Mouse (Mus musculus) mouse embryonic stem cell (cell line): ENCODE results near the gene Dazap1.

Source experiments
- in situ Hi-C, 2 experiments: fragments of 300-500 bp; cut with MboI; formaldehyde crosslinking; loops; 1 replicate in 1 of 2; 3 replicates in 1 of 2; pipeline ENCODE4 v1.14.3; 2019 to 2020; ENCODE audit warnings: low sequenced_read_pairs in 2 of 2, low pct_unique_long_range_greater_than_20kb in 1 of 2, mixed read lengths in 1 of 2; ENCODE audit not compliant: unreplicated experiment in 1 of 2

The Dazap1 gene

DNA sequence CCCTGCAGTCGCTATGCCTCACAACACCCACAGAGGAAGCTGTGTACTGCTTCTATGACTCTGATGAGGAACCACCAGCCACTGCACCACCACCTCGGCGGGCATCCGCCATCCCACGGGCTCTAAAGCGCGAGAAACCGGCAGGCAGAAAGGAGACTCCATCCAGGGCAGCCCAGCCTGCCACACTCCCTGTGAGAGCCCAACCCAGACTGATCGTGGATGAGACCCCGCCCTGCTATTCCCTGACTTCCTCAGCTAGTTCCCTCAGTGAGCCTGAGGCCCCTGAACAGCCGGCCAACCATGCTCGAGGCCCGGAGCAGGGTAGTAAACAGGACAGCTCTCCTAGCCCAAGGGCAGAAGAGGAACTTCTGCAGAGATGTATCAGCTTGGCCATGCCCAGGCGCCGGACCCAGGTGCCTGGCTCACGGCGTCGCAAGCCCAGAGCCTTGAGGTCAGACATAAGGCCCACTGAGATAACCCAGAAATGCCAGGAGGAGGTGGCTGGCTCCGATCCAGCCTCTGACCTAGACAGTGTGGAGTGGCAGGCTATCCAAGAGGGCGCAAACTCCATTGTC is 52.4 kb downstream of the Dazap1 start:
- in situ Hi-C loops, result no loop called here

DNA sequence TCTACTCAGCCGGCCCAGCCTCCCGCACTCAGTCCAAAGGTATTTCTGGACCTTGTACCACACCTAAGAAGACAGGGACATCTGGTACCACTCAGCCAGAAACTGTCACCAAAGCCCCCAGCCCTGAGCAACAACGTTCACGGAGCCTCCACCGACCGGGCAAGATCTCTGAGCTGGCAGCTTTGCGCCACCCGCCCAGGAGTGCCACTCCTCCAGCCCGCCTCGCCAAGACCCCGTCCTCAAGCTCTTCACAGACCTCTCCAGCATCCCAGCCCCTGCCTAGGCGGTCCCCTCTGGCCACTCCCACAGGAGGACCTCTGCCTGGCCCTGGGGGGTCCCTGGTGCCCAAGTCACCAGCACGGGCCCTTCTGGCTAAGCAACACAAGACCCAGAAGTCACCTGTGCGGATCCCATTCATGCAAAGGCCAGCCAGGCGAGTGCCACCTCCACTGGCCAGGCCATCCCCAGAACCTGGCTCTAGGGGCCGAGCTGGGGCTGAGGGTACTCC is 53.3 kb downstream of the Dazap1 start:
- in situ Hi-C loops, result no loop called here

DNA sequence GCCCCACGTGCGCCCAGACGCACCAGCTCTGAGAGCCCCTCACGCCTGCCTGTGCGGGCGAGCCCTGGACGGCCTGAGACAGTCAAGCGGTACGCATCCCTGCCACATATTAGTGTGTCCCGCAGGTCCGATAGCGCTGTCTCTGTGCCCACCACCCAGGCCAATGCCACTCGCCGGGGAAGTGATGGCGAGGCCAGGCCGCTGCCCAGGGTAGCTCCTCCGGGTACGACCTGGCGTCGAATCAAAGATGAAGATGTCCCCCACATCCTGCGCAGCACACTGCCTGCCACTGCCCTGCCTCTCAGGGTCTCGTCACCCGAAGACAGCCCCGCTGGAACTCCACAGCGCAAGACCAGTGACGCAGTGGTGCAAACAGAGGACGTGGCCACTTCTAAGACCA is 54.0 kb downstream of the Dazap1 start:
- in situ Hi-C loops, result no loop called here

DNA sequence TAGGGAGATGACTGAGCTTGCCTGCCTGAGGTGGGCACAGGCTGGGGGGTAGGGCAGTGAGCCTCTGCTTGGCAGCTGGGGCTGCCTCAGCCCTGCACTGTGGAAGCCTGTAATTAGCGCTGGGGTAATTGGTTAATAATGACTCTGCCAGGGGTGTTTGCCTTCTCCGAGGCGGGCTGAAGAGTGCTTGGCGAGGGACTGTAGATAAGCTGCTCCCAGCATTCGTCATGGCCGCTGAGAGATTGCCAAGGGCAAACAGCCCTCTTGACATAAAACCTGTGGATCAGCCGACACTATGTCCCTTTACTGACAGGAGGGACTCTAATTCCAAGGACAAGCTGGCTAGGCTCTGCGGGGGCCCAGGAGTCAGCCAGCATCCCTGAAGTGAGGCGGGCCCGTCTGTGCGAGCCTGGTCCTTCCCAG is 55.1 kb downstream of the Dazap1 start:
- in situ Hi-C loops, result no loop called here

DNA sequence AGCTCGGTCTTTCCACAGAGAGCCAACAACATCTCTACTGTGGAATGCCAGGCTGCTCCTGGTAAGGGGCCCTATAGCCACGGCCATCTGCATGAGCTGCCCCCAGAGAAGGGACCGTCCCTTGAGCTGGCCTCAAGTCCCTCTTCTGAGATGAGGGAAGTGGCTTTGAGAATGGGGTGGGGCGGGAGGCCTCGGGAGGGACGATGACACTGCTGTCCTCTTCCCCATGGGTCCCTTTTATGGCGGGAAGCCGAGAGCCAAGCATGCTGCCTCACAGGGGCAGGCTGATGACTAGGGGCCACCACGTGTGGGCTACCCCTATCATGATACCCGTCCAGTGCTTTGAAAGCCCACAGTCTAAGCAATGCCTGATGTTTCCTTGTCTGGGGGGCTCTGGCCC is 55.7 kb downstream of the Dazap1 start:
- in situ Hi-C loops, result no loop called here

DNA sequence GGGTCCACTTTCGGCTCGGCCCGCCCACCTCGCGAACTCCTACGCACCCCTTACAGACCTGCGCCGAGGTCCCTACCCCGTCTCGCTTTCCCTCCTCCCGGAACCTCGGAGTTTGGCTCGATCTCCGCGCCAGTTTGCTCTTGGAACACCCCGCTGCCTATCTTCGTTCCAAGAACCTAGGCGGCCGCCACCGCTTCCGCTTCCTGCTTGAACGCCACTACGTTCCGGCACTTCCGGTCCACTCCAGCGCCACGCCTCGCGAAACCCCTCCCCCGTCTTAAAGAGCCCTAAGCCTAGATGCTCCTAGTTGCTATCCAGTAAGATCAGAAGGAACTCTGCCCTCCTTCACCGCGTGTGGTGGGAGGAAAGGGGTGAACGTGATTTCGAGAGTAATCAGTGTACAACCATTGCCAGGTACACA is 59.1 kb downstream of the Dazap1 start, which contains the start of gene 2310011J03Rik:
2310011J03Rik (minus strand) TSS at position 198 of the 421 bp plus-strand sequence.
- in situ Hi-C loops, result no loop called here

DNA sequence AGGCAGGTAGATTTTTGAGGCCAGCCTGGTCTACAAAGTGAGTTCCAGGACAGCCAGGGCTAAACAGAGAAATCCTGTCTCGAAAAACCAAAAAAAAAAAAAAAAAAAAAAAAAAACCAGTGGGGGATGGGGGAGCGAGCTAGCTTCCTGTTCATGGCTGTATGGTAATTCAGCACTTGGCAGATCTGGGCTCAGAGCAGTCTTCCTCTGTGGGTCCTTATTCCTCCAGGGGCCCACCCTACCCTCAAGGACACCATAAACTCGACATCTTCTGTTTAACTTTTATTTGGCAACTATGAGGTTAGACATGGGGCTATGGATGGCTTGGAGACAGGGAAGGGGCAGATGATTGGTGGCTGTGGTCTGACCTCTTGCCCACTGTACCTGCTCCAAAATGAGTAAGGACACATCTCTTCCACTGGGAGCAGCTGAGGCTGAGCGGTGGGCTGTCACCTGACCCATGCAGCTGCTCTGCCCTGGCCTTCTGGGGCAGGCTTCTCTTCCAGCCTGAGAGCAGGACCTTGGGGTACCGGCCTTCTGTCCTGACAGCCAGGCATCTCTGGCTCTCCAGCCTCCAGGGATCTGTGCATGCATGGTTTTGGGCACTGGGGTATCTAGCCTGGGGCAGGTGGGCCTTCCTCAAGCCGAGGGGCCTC is 59.9 kb downstream of the Dazap1 start:
- in situ Hi-C loops, result no loop called here

DNA sequence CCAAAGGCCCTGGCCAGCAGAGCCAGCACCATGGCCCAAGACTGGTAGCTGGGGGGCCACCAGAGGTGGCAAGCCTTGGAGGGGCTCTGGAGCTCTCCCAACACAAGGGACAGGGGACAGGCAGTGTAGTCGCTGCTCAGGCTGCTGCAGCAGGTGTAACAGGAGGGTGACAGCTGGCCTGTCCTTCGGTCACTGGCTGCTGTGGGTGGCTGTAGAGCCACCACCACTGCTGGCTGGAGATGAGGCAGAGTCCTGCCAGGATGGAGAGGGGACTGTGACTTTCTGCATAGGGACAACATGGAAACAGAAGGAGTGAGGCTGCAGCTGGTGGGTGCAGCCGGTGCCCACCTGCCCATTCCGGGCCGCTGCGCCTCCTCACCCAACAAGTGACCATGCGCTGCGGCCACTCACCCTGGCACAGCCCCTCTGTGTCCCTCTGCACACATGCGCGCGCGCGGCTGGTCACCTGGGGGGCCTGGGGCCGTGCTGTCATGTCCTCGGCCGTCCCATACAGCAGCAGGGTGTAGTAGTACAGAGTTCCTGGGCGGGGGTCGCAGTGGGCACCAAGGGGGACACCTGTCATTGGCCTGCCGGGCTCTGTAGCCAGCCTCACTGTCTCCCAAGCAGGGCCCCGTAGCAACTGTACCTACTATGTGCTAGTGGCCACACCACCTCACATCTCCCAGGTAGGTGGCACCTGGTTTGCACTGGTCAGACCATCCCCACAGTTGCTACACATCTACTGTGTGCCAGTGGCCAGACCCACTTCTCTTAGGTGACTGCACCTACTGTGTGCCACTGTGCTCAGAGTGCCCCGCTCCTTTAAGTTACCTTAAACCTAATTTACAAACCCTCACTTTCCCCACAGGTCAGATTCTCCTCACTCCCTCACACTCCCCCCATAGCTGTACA is 60.6 kb downstream of the Dazap1 start:
- in situ Hi-C loops, result no loop called here

DNA sequence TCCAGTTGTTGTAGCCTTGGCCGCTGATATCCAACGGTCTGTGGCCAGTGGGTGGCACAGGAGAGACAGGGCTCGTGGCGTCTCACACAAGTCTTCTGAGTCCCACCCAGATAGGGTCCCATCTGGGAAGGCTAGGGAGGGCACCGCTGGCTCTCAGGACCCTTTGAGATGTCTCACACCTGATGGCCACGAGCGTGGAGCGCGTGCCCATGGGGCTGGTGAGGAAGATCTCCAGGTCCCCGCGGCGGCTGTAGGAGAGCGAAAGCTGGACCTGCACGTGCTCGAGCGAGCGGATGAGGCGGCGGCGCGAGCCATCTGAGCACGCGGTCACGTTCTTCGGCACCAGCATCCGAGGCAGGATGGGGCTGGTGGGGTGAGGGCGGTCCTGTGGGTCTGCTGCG is 61.5 kb downstream of the Dazap1 start:
- in situ Hi-C loops, result no loop called here

DNA sequence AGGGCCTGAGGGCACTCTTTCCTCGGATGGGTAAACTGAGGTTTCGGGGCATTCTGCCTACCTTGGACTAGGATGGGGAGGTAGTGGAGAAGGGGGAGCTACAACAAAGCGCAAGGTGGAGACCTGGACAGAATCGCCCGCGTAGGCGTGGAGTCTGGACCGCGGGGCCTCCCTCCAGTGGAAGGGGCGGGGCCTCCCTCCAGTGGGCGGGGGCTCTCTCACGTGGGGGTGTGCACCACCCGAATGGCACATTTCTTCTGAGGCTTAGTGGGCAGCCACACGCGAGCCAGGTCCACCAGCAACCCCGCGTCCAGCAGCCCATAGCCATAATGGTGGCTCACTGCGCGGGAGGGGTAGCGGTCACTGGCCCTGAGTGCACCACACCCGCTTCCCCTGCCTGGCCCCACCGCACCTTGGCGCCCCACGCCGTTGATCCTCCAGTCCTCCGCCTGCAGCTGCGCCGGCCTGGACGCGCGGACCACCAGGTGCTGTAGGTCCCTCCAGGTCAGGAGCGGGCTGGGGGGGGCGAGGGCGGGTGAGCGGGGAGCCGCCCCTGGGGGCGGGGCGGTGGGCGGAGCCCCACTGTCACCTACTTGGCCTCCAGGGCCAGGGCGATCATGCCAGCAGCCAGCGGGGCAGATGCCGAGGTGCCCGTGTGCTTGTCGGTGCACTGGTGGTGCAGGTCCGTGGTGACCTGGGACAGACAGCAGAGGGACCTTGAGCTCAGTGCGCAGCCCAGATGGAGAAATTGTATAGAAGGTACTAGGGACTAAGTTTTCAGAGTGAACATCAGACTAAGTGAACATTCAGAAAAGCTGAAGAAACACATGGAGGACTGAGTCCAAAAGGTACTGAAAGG is 62.2 kb downstream of the Dazap1 start:
- in situ Hi-C loops, result no loop called here

DNA sequence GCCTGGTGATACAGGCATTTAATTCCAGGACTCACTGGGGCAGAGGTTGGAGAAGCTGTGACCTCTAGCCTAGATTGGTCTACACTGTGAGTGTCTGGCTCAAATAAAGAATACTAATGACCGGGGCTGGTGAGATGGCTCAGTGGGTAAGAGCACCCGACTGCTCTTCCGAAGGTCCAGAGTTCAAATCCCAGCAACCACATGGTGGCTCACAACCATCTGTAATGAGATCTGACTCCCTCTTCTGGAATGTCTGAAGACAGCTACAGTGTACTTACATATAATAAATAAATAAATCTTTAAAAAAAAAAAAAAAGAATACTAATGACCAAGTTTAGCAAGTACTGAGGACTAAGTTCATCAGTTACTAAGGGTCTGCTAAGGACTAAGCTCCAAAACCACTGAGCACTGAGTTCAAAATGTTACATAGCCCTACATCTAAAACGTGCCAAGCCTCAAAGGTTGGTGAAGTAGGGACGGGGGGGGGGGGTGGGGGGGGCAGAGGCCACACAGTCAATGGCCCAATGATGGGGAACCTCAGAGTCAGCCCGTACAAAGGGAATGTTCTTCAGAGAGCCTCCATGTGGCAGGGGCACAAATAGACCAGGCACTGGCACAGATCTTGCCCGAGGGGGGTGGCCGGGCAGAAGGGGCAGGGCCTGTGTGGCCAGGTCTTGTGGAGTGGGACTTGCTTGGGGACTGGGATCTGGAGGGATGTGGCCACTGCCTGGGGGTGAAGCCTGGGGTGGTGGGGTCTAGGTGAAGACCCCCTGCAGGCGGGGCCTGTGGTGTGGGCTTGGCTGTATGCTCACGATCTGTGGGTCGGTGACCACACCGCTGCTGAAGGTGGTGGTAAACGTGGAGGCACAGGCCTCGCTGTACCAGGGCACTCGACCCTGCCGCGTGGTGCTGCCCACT is 63.1 kb downstream of the Dazap1 start:
- in situ Hi-C loops, result no loop called here

DNA sequence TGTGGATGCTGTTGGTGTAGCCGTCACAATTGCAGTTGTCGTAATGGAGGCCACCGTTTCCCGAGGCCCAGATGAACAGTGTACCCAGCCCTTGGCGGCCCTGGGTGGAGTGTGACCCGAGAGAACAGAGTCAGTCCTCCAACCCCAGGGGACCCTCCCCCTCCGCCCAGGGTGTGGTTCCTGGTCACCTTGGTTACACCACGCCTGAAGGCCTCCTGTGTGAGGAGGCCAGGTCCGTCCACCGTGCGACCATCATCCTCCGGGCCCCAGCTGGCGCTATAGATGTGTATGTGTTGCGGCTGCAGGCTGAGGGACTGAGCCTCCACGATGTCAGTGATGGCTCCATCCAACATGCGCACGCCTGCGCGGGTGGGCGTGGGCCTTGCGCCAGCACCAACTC is 63.8 kb downstream of the Dazap1 start:
- in situ Hi-C loops, result no loop called here

DNA sequence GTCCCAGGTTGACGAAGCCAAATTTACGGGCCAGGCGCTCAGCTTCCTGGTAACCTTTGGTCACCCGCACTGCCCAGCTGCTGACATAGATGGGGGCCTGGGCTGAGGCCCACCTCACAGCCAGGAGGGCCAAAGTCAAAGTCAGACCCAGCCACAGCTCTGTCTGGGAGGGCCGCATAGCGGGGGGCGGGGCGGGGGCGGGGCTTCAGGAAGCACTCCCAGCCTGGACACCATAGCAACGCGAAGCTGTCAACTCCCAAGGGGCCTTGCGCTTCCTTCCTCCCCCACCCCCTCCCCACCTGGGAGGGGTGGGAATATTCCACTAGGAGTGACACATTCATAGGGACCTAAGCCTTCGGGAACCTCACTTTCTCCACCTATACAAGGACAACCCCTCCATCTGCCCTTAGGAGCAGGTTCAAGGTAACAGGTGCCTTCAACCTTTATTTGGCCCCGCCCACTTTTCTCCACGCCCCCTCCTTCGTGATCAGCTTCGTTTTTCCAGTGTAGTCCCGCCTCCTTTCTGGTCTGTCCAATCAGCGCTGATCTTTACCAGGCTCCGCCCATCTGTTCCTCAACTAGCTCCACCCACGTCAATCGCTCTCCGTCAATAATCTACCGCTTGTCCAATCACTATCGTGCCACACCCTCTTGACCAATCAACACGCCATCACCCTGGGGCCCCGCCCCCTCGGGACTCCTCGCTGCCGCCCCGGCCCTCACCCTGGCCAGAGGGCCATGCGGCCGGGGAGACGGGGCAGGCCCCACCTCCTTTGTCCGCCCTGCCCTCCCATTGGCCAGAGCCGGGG is 68.2 kb downstream of the Dazap1 start, which contains the start of the genes Pcsk4 and Reep6:
Pcsk4 (minus strand) TSS at position 226 of the 809 bp plus-strand sequence.
Reep6 (plus strand) TSS at position 681 of the 809 bp plus-strand sequence.
- in situ Hi-C loops, result no loop called here

DNA sequence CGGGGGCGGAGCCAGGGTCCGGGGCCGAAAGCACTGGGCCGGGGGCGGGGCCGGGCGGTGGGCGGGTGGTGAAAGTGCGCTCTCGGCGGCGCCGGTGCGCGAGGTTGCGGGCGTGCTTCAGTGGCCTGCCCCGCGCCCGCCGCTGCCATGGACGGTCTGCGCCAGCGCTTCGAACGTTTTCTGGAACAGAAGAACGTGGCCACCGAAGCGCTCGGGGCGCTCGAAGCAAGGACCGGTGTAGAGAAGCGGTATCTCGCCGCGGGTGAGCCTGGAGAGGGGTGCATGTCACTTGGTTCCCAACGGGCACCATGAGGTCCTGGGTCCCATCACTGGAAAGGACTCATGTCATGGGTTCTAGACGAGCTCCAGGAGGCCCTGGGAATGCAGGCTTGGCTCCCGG is 68.8 kb downstream of the Dazap1 start:
- in situ Hi-C loops, result no loop called here

DNA sequence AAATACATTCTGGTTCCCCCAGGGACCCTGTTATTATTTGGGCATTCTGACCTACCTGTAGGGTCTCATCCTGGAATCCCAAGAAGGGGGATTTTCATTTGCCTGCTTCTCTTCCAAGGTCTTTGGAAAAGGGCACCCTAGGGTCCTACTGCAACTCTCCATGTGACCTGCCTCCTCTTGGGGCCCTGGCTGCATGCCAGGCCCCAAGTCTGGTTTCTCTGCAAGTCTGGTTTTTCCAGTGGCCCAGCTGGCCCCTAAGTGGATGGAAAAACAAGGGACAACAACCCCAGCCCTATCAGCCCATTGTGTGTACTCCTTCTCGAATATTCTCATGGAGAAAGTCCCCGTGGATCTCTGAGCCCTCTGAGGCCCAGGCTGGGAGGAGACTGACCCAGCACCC is 69.6 kb downstream of the Dazap1 start:
- in situ Hi-C loops, result no loop called here

DNA sequence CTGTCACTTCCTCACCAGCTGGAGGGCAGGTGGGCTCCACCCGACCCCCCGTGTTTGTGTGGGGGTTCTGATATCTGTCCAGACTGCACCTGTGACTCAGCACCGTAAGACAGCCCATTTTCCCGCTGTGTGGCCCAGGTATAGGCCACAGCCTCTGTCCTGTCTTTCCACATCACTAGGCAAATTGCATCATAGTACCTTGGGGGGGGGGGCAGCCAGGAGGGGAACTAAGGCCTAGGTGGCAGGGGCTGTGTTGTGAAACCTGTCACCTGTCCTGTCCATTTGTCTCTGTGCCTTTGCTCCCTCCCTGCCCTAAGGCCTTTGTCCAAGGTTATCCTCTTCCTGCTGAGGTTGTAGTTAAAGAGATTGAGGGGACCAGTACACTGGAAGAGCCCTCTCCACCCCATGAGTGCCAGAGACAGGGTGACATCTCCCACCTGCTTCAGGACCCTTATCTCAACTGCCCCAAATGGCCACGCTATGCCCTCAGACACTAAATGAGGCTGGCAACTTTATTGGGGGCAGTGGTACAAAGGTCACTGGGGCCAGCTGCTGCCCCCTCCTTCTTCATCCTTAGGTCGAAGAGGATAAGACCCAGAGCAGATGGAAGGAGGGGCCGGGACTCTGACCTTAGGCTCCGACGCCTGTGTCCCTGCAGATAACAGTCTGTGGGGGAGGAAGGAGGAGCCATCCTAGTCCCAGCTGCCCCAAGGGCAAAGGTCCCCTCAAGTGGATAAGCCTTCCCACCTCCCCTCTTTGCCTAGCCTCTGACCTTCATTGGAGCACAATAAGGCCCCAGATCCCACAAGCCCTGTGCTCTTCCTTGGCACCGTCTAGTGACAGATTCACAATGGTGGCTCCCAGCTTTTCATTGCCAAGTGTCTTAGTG is 70.6 kb downstream of the Dazap1 start:
- in situ Hi-C loops, result no loop called here
